ENCODE assay signal across 8 mouse cellular contexts in the genomic region with DNA sequence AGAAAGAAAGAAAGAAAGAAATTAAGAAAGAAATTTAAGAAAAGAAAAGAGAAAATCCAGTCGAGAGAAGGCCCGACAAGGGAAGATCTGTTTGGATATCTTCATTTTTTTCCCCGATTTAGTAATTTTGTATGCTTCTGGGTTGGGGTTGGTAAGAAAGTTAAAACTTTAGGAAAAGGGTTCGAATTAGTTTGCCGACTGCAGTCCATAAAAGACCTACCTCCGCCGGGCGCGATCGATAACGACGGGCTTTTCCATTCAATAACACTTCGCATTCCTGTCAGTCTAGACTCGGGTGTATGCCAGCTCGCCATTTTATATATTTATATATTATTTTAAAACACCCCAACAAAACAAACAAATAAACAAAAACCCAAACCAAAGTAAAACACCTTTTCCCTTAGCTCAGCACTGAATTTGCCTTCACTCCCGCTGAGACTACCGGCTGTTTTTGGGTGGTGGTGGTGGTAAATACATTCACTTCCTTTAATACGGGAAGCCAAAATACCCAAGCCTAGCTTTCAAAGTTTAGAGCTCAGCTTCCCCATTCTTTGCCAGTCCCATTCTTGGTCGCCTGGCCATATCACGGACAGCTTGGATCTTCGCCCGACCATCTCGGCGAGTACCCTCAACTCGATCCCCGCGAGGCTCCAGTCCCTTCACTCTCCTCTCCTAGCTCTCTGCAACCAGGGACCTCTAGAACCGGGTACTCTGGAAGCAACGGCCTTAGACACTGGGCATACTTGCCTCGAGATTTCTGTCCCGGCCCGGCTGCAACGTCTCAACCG. TPM values are rescaled to one million over a fixed set of nuclear protein-coding genes. Genes with fewer than 3 reads are reported as not detected.
DNase-seq lines count a peak whose midpoint lies in the region; ATAC-seq lines count a peak whose summit lies in the region.

No protein-coding gene starts in this region.

- no peak overlapping the region for H3K27ac ChIP-seq in hindbrain, embryonic 12.5 days
- no peak overlapping the region for H3K27ac ChIP-seq in hindbrain, embryonic 16.5 days (ENCODE audit: low read depth, low read length)
- peak overlapping the region; percentile 98 for H3K27ac ChIP-seq in forebrain, embryonic 13.5 days

- no peak overlapping the region for H3K9ac ChIP-seq in hindbrain, embryonic 12.5 days
- H3K9ac ChIP-seq in hindbrain, embryonic 16.5 days (ENCODE audit: low read depth, low read length) = no peak overlapping the region
- peak overlapping the region; percentile 93 for H3K9ac ChIP-seq in forebrain, embryonic 13.5 days

- H3K4me1 ChIP-seq in hindbrain, embryonic 12.5 days = peaks cover 15% of the 10 kb centered on the region
- H3K4me1 ChIP-seq in hindbrain, embryonic 16.5 days (ENCODE audit: control insufficient read depth, insufficient read depth, low read depth, low read length) = peaks cover 11% of the 10 kb centered on the region
- peaks cover 71% of the 10 kb centered on the region for H3K4me1 ChIP-seq in forebrain, embryonic 13.5 days

- DNase-seq in NIH3T3 (ENCODE audit: low read depth) = peak; percentile 40
- DNase-seq in urinary bladder, postnatal 36 days (ENCODE audit: low spot score in 2 of 2) = no peak
- DNase-seq in yolk sac, embryonic 10.5 days (ENCODE audit: low spot score) = no peak
- no peak for DNase-seq in heart, postnatal 25 days (ENCODE audit: low spot score)

- H3K36me3 ChIP-seq in hindbrain, embryonic 12.5 days = no peaks in the 10 kb centered on the region
- H3K36me3 ChIP-seq in hindbrain, embryonic 16.5 days (ENCODE audit: control insufficient read depth, insufficient read depth, low read length) = no peaks in the 10 kb centered on the region
- peaks cover 4% of the 10 kb centered on the region; the same call in 1 of the 2 replicates for H3K36me3 ChIP-seq in forebrain, embryonic 13.5 days (ENCODE audit: poor library complexity, severe bottlenecking)

- intact Hi-C loops in heart, postnatal 25 days (cut with DNase I) = no loop called here

- under 1% methylated on average over 34 of the region's 34 CpGs for WGBS in hindbrain, embryonic 12.5 days
- WGBS in hindbrain, embryonic 16.5 days = under 1% methylated on average over 34 of the region's 34 CpGs
- under 1% methylated on average over 34 of the region's 34 CpGs for WGBS in forebrain, embryonic 13.5 days

- no peaks in the 10 kb centered on the region for H3K9me3 ChIP-seq in hindbrain, embryonic 12.5 days (replicated peaks)
- no peaks in the 10 kb centered on the region for H3K9me3 ChIP-seq in hindbrain, embryonic 16.5 days (ENCODE audit: control insufficient read depth, low read length)
- no peaks in the 10 kb centered on the region for H3K9me3 ChIP-seq in forebrain, embryonic 13.5 days (replicated peaks)

- H3K4me3 ChIP-seq in hindbrain, embryonic 12.5 days = peak overlapping the region; percentile 35; the same call in 1 of the 2 replicates
- no peak overlapping the region; the same call in 1 of the 2 replicates for H3K4me3 ChIP-seq in hindbrain, embryonic 16.5 days (ENCODE audit: low read length)
- peak overlapping the region; percentile 65 for H3K4me3 ChIP-seq in forebrain, embryonic 13.5 days

- ATAC-seq in hindbrain, embryonic 12.5 days (ENCODE audit: low FRiP score) = no peak
- ATAC-seq in hindbrain, embryonic 16.5 days = no peak
- ATAC-seq in forebrain, embryonic 13.5 days = no peak
- ATAC-seq in megakaryocyte progenitor cell, adult 5-6 weeks (replicated peaks; ENCODE audit: poor library complexity) = peak; percentile 15; the same call in 1 of the 2 replicates

- peaks cover 88% of the 10 kb centered on the region for H3K27me3 ChIP-seq in hindbrain, embryonic 12.5 days
- H3K27me3 ChIP-seq in hindbrain, embryonic 16.5 days (replicated peaks; ENCODE audit: control insufficient read depth, insufficient read depth, low read length) = peaks cover 63% of the 10 kb centered on the region
- H3K27me3 ChIP-seq in forebrain, embryonic 13.5 days = peaks cover 44% of the 10 kb centered on the region

- H3K4me2 ChIP-seq in hindbrain, embryonic 12.5 days (replicated peaks) = no peak overlapping the region
- no peak overlapping the region for H3K4me2 ChIP-seq in hindbrain, embryonic 16.5 days (ENCODE audit: low read length)
- H3K4me2 ChIP-seq in forebrain, embryonic 13.5 days = peak overlapping the region; percentile 78

RNA-seq across cellular contexts. Expression of a gene that starts 2.4 kb away (rescaled TPM):
- 2.8 and 4.8 TPM in 2 replicates for polyA plus RNA-seq in hindbrain, embryonic 12.5 days (2016; fragmentation: Nextera tagmentation; extraction: Ambion mirVana)
- polyA plus RNA-seq in hindbrain, embryonic 16.5 days (2015; fragmentation: Nextera tagmentation; extraction: Ambion mirVana) = 0.95 TPM in 1 of 2 replicates, not detected in the other
- 29.8 and 37.3 TPM in 2 replicates for polyA plus RNA-seq in forebrain, embryonic 13.5 days (2015; fragmentation: Nextera tagmentation; extraction: Ambion mirVana)
- total RNA-seq in megakaryocyte progenitor cell, adult 5-6 weeks (2015) = not detected in 2 replicates
- not detected in 2 replicates for total RNA-seq in megakaryocyte progenitor cell, adult 5-6 weeks (2017)
- not detected for total RNA-seq in heart, postnatal 25 days (2021)
